Mouse (Mus musculus) cerebellum, postnatal 25 days (tissue): ENCODE measurements around the gene 3110021N24Rik.
"Not testable (repeated sequence)": the region's sequence is repeated elsewhere in the genome, so short reads cannot be mapped to it uniquely, and the experiment has no call there.

Experiments
- DNase-seq, 2 experiments: peaks; one replicate each; pipeline ENCODE4 v3.0.0; 2021; ENCODE audit warnings: mixed read lengths in 2 of 2

The 3110021N24Rik gene

GRCm38 (mm10) chr4:108719349-108719748 lies at the start of gene 3110021N24Rik:
Gene 3110021N24Rik (plus strand): TSS chr4:108719649.
- no peak for DNase-seq

GRCm38 (mm10) chr4:108686156-108686555 lies 33.3 kb upstream of the 3110021N24Rik start:
- peak; percentile 8 to 11 for DNase-seq

GRCm38 (mm10) chr4:108687098-108687497 lies 32.4 kb upstream of the 3110021N24Rik start:
- not testable (repeated sequence) for DNase-seq

DNA sequence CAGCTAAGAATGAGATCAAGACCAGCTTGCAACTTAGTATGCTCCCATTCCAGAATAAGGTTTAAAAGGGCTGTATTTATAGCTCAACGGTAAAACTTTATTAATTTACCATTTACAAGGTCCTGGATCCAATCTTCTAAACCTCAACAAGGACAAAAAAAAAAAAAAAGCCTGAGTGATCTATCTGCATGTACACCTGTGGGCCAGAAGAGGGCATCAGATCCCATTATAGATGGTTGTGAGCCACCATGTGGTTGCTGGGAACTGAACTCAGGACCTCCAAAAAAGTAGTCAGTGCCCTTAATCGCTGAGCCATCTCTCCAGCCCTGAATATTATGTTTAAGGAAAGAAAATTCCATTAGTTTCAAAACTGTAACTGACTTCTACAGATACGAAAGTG lies 29.0 kb upstream of the 3110021N24Rik start:
- no peak for DNase-seq

- no peak for DNase-seq
These were observed 28.0 kb upstream of the 3110021N24Rik start for GRCm38 (mm10) chr4:108691469-108691868.

DNA sequence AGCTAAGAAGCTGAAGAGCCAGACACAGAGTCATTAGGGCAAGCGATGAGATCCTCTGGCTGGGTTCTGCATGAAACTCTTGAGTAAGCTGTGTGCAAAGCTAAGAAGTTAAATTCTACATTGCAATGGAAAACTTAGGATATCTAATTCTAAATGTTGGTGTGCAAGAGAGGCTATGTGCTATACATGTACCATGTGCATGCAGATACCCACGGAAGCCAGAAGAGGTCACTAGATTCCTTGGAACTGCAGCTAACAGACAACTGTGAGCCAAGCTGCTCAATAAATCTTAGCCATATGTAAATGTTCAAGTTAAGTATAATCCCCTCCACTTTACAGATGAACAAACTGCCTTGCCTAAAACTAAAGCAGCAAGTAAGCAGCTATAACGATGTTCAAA lies 22.5 kb upstream of the 3110021N24Rik start:
- DNase-seq, result peak in 1 of 2 experiments; percentile 35

GRCm38 (mm10) chr4:108708209-108708608 lies 11.2 kb upstream of the 3110021N24Rik start:
- no peak for DNase-seq

GRCm38 (mm10) chr4:108721245-108721784 lies 1.9 kb downstream of the 3110021N24Rik start:
- no peak for DNase-seq

- DNase-seq, result no peak
These were observed 4.7 kb downstream of the 3110021N24Rik start for GRCm38 (mm10) chr4:108724102-108724501.

DNA sequence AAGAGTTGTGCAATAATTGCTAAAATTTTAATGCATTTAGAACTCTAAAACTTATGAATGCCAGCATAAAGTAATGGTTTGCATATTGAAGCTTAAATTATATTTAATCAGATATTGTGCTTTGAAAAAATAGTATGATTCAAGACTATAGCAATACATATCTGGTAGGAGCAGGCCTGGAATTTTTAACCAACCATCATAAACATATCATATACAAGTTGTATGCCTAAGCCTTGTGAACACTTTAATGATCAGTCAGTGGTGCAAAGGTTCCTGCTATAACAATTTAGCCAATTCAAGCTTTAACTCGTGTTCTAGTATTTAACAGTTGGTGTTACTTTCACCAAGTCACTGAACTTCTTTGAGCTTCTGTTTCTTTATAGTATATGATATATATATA lies 11.0 kb downstream of the 3110021N24Rik start:
- no peak for DNase-seq

DNA sequence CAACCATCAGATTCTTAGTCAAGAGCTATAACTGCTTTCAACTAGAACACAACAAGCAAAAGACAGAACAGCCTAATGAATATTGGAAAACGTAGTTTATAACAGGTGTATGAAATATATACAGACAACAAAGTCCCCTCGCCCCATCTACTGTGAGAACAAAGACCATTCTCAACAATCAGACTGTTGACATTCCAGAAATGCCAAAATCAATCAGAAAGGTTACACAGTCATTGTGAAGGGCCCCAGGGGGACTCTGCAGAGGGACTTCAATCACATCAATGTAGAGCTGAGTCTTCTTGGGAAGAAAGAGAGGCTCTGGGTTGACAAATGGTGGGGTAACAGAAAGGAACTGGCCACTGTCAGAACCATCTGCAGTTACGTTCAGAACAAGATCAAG lies 12.1 kb downstream of the 3110021N24Rik start:
- no peak for DNase-seq

DNA sequence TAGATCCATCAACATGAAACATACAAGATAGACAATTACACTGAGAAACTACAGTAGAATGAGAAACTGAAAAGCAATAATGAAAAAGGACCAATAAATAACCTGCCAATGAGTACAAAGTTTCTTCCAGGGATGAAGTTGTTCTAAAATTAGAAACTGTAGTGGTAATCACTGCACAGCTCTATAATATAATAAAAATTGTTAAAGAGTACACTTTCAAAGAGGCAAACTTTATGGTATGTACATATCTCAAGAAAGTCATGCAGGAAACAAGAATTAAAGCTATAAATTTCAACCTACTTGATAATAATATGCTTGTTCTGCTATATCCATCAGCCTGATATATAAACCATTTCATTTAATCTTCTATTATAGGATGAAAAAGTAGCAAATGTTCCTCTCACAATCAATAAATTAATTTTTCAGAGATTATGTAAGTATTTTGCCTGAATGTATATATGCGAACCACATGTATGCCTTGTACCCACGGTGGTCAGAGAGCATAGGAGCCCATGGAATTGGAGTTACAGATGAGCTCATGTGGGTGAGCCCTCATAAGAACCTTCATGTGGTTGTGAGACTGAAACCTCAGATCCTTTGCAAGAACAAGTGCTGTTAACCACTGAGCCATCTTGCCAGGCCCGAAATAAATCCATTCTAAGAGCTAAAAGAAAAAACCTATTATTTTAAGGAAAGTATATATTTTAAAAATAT lies 26.9 kb downstream of the 3110021N24Rik start:
- DNase-seq, result no peak

DNA sequence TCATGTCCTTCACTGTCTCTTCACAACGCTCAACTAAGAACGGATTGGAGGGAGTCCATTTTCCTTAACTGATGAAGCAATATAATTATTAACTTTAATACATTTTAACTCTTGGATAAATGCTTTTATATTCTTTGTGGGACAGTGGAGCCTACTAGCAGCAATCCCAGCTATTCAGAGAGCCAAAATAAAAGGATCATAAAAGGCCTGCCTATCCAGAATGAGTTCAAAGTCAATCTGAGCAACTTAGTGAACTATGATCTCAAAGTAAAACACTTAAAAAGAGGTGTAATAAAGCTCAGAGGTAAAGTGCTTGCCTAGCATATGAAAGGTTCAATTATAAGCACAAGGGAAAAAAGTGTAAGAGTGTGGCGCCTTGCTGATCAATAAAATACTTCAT lies 40.1 kb downstream of the 3110021N24Rik start:
- no peak for DNase-seq

DNA sequence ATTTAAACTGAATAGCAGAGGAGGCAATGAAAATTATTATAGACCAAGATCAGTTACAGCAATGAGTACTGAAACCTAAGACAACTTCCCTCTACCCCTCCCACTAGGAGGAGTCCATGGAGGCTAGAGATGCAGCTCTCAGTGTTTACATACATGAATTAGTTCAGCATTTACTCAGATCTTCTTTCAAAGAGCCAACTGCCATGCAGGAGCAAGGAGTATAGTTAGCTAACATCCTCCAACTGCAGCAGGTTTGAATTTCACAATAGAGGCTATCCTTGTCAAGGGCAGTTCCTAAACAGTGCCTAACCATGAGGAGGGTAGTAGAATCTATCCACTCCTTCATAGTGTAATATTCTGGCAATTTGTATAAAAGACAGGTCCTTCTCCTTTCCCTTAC lies 49.1 kb downstream of the 3110021N24Rik start:
- no peak for DNase-seq

DNA sequence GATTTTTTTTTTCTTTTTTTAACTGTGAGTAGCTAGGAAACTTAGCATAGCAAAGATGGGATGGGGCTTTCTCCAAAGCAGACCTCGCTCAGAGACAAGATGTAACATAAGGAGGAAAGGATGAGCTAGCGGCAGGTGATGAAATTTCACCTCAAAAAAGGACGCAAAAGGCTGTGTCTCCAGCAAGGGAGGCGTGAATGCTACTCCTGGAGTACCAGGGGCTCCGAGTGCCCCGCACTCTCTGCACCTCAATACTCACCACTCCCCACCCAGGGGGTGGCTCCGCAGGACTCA lies 60.3 kb downstream of the 3110021N24Rik start:
- no peak for DNase-seq

GRCm38 (mm10) chr4:108780057-108780863 lies 60.8 kb downstream of the 3110021N24Rik start, which contains the start of gene Zfyve9:
Gene Zfyve9 (minus strand): TSS chr4:108780798.
- peak; percentile 88 to 92 for DNase-seq

DNA sequence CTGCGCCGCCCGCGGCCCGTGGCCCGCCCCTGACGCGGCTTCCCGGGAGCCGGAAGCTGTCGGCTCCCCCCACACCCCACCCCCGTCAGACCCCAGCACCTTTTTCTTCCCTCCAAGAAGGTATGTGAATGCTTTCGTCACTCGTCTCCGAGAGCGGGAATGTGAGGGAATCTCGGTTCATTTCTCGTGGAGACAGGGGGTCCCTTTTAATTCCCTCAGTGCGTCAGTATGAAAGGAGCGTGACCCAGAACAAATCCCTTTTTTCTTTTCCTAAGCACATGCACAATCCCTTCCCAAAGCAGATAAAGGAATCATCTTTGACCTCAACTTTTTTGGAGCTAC lies 61.4 kb downstream of the 3110021N24Rik start:
- DNase-seq, result no peak

GRCm38 (mm10) chr4:108781596-108781995 lies 62.1 kb downstream of the 3110021N24Rik start:
- DNase-seq, result peak; percentile 23 to 32

GRCm38 (mm10) chr4:108782421-108783085 lies 63.1 kb downstream of the 3110021N24Rik start:
- DNase-seq, result peak; percentile 40 to 42

DNA sequence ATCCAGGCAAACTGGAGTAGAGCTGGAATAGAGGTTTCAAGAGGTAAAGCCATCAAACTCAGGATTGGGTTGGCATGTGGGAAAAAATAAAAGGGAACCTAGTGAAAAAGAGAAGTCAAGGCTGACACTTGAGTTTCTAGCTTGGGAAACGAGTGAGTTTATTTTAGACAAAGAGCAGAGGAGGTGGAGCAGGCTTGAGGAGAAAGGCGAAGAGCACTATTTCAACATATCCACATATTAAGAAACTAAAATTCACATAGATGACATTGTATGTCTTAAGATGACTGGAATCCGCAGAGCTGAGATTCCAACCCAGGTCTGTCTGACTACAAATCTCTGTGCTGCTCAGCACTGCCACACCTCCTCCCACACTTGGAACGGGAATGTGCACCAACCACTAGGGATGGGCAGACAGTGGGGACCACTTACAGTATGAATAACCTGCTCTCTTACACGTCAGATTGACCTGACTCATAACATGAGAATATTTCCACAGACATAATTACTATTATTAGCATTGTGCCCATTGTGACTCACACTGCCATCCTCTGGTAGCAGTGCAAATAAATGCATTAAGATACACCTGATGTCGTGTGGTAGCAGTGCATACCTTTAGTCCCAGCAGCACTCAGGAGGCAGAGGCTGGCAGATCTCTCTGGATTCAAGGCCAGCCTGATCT lies 69.9 kb downstream of the 3110021N24Rik start:
- no peak for DNase-seq

GRCm38 (mm10) chr4:108790507-108790906 lies 71.1 kb downstream of the 3110021N24Rik start:
- no peak for DNase-seq

- no peak for DNase-seq
These were observed 74.5 kb downstream of the 3110021N24Rik start for GRCm38 (mm10) chr4:108793941-108794340.

DNA sequence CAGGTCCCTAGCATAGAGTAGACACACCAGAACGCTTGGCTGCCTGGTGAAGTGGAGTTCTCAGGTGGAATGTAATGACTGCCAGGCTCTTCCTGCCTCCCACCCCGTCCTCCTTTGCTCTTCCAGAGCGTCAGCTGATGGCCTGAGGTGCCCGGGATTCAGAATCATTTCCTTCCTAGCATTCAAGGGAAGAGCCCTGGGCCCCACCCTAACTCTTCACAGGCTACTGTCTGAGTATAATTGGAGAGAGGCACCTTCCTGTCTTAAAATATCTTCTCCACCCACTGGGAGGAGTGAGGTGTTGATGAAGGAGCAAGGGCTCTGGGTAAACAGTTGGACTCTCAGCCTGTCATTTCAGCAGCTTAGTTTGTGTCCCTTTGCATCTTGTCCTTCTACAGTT lies 77.3 kb downstream of the 3110021N24Rik start:
- DNase-seq, result no peak
